Mouse (Mus musculus) liver, embryonic 14.5 days (tissue): ENCODE data around the gene Adamtsl4.

ENCODE experiments used
- CTCF ChIP-seq: IDR thresholded peaks from 2 replicates; pipeline ENCODE4 v1.5.1; 2016; ENCODE audit warnings: antibody characterized with exemption, low read depth, control low read depth
- EP300 ChIP-seq: IDR thresholded peaks from 2 replicates; pipeline ENCODE4 v1.6.1; 2016; ENCODE audit warnings: antibody characterized with exemption, low read depth

DNA sequence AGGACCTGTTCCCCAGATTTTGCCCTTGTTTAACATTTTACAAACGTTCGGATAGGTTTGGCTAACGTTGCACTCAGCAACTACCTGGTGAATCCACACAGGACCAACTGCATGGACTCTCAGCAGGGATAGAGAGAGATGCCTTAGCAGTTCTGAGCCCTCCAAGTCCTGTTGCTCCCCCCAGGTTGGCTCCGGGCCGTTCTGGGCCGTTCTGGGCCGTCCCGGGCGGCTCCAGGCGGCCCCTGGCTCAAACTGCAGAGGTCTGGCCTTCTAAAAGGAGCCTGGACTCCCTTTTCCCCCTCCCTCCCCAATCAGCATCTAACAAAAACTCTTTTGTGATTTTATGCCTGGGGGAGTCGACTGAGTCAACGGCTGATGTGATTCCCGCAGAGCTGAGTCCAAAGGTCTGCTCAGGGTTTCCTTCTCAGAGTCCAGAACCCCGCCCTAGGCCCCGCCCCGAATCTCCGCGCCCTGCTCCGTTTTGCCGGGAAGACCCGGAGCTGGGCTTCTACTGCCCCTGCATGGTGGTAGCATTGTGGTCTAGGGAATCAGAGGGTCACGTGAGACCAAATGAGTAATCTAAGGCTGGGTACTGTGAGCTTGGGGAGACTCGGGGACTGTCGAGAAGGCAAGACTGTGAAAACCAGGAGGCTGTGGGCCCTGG is 14.3 kb upstream of the Adamtsl4 start:
- TF ChIP-seq CTCF (no peak), EP300 (no peak)
